Mouse (Mus musculus) monocyte, adult 59 days (primary cell): ENCODE measurements around the gene Tmprss11f. TPM values are rescaled to one million over a fixed set of nuclear protein-coding genes. Genes with fewer than 3 reads are reported as not detected.

Experiments used
- total RNA-seq, 2 experiments: library from RNA; stranded (reverse); gene quantifications; one replicate each; pipeline ENCODE4 v1.2.4; 2023

The Tmprss11f gene
- not detected for total RNA-seq

GRCm38 (mm10) chr5:86632324-86632723 is at the start of gene Tmprss11f:
Gene Tmprss11f, minus strand, starts transcription at chr5:86632424.

GRCm38 (mm10) chr5:86676262-86676661 is 44.0 kb upstream of the Tmprss11f start, which contains the start of gene Tmprss11b:
Gene Tmprss11b, minus strand, starts transcription at chr5:86676362.

GRCm38 (mm10) chr5:86518500-86518899 is 113.7 kb downstream of the Tmprss11f start, which contains the start of gene Tmprss11g:
Gene Tmprss11g, minus strand, starts transcription at chr5:86518600.

Other genes with a start within 250 kb of the Tmprss11f start
- not detected for gene Tmprss11a, start 163.4 kb downstream of the Tmprss11f start, total RNA-seq
- gene Tmprss11g, start 113.8 kb downstream of the Tmprss11f start, total RNA-seq, result not detected
- not detected for gene Tmprss11b, start 43.9 kb upstream of the Tmprss11f start, total RNA-seq
- gene Tmprss11e, start 113.4 kb upstream of the Tmprss11f start, total RNA-seq, result not detected
- gene Ythdc1, start 171.8 kb upstream of the Tmprss11f start, total RNA-seq, result 100 to 1,000 TPM; 144 to 163 TPM